Mouse (Mus musculus): ENCODE measurements around the gene Mlf2.

Mlf2 gene

GRCm38 (mm10) chr6:124936681-124937080 is 5.5 kb downstream of the Mlf2 start:
- DNase-seq = no peak

GRCm38 (mm10) chr6:124937493-124937892 is 6.3 kb downstream of the Mlf2 start:
- DNase-seq = no peak

DNA sequence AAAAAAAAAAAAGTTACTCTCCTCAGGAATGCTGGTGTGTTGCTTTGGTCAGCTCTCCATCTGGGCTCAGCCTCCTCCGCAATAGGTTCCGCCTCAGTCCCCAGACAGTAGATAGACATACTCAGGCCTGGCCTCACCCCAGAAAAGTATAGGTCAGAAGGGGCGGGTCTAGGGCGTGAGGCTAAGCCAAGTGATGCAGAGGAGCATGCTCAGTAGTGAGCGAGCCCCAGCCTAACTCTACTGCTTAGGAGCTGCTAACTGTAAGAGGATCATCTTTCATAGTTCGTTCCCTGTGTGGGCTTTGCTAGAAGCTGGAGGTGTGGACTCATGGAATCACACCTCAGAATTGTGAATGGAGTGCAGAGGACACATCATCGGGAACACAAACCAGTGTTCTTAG is 7.4 kb downstream of the Mlf2 start:
- DNase-seq = no peak

- no peak for DNase-seq
Measured at GRCm38 (mm10) chr6:124941679-124942078, 10.5 kb downstream of the Mlf2 start.

DNA sequence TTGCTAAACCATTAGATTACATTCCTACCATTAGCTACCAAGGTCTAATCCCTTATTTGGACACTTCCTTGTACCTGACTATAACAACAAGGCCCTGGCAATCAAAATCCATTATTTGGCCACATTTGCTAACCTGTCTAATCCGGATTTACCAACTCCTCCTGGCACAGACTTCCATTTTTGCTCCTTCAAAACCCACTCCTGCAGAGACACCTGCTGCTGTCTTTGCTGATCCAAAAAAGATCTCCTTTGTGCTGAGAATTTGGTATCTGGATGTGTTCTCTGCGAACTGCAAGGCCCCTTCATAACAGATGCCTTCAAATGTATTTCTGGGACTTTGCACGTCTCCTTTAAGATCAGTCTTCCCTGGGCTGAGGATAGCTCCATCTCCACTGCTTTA is 12.3 kb downstream of the Mlf2 start:
- no peak for DNase-seq

GRCm38 (mm10) chr6:124953991-124954715 is 23.0 kb downstream of the Mlf2 start:
- no peak for DNase-seq

- DNase-seq = no peak
Measured at GRCm38 (mm10) chr6:124955212-124955611, 24.0 kb downstream of the Mlf2 start.

DNA sequence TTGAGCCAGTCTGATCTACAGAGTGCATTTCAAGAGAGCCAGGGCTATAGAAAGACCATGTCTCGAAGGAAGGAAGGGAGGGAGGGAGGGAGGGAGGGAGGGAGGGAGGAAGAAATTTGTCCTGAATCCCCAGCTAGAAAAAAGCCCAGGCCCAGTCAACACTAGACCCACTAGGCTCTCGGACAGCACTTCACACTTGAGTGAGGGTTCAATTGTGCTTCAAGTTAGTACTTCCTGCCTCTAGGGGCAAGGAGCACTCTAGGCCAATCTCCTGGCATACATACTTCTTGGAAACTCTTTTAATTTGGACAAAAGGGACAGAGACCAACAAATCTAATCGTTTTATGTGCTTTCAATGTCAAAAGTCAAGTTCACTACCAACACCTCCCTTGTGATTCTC is 26.9 kb downstream of the Mlf2 start:
- DNase-seq = no peak

GRCm38 (mm10) chr6:124959960-124960359 is 28.8 kb downstream of the Mlf2 start:
- no peak for DNase-seq

- DNase-seq = no peak
Measured at GRCm38 (mm10) chr6:124961021-124961420, 29.8 kb downstream of the Mlf2 start.

- DNase-seq = no peak
Measured at GRCm38 (mm10) chr6:124964638-124965037, 33.5 kb downstream of the Mlf2 start.

DNA sequence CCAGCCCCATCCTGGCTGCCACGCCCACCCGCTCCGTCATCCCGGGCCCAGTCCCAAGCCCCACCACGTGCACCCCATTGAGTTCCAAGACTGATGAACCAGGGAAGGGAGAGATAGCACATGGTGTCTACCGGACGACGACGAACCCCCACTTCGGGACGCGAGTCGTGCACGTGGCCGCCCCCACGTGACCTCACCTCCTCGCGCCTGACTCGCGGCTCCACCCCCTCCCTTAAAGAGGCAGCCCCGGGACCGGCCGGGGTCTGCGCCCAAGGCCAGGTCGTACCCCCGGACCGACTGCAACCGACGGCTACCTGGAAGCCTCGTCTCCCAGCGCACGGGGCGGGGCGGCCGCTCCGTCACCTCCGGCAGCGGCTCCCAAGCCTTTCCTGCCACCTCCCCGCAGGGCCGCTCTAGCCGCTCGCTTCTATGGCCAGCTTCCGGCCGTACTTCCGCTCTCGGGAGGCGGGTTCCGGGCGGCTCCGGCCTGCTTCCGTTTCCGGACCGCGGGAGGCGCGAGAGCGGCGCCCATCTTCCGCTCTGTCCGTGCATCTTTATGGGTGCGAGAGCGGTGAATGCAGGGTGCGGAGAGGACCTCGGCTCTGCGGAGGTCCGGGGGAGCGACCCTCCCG is 34.0 kb downstream of the Mlf2 start, which contains the start of gene Cops7a:
Cops7a (minus strand) TSS at position 451 of the 632 bp plus-strand sequence.
- DNase-seq = peak; percentile 95

GRCm38 (mm10) chr6:124965747-124966146 is 34.6 kb downstream of the Mlf2 start:
- no peak for DNase-seq

DNA sequence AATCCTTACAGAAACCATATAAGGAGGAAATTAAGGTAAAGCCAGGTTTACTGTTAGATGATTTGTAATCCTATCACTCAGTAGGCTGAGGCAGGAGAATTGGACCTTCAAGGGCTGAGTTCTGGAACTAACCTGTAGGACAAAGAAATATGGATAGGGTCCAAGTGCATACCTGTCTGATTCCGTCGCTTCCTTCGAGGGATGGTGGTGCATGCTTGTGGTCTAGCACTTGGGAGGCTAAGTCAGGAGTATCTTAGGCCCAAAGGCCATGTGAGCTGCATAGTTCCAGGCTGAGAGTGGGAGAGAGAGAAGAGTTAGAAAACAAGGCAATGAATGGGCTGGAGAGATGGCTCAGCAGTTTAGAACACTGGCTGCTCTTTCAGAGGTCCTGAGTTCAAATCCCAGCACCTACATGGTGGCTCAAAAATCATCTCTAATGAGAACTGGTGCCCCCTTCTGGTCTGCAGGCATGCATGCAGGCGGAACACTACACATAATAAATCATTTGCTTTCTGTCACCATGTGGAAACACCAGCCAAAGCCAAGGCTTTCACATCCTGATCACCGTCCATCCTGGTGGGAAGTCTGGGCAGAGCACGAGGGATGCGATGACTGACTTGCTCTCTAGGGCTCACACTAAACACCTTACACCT is 35.4 kb downstream of the Mlf2 start:
- DNase-seq = peak; percentile 38

DNA sequence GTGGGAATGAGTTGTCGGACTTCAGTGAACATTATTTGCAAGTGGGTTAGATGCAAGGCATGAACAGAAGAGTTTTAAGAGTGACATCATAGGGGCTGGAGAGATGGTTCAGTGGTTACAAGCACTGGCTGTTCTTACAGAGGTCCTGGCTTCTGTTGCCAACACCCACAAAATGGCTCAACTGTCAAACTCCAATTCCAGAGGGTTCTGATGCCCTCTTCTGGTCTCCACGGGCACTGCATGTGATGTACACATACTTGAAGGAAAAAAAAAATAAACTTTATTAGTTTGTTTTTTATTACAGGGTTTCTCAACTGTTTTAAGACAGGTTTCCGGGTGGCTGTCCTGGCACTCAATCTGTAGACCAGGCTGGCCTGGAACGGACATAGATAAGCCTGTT is 36.6 kb downstream of the Mlf2 start:
- DNase-seq = peak; percentile 61
